Mouse (Mus musculus): ENCODE data around the gene E130308A19Rik.

E130308A19Rik gene

DNA sequence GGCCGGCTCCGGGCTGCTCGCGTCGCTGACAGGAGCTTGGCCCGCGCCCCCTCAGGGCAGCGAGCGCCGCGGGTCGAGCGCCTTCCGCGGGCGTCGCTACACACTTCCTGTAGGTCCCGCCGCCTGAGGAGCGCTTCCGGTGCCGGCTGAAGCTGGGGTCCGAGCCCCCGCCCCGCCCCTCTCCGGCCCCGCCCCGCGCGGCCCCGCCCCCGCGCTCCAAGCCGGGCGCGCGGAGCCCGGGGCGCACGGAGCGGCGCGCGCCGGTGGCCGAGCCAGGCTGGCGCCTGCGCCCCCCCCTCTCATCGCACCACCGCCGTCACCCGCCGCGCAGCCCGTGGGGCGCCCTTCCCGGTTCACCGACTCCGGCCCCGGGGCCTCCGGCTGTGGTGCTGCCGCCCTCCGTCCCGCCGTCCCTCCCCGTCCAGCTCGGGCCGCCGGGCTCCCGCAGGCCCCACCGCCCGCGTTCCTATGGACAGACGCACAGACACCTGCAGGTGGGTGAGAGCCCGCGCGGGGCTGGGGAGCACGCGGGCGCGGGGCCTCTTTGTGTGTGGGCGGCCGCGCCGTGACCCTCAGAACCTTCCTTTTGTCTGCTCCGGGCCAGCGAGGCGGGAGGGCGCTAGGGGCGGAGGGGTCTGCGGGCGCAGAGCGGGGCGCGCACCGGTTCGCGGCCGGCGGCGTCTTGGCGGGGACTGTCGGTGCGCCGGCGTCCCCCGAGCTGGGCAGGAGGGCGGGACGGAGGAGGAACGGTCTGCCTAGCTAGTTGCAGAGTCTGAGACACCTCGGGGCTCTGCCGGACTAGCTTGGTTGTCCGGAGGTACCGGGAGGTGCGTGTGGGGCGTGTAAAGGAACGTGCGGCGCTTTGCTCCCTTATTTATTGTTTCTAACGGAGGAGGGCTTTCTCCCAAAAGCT lies at the start of gene E130308A19Rik:
Gene E130308A19Rik (plus strand): TSS at position 214 of the 913 bp plus-strand sequence.
- DNase-seq (ENCODE audit: low spot score in 2 of 2) = peak; percentile 67 to 70

DNA sequence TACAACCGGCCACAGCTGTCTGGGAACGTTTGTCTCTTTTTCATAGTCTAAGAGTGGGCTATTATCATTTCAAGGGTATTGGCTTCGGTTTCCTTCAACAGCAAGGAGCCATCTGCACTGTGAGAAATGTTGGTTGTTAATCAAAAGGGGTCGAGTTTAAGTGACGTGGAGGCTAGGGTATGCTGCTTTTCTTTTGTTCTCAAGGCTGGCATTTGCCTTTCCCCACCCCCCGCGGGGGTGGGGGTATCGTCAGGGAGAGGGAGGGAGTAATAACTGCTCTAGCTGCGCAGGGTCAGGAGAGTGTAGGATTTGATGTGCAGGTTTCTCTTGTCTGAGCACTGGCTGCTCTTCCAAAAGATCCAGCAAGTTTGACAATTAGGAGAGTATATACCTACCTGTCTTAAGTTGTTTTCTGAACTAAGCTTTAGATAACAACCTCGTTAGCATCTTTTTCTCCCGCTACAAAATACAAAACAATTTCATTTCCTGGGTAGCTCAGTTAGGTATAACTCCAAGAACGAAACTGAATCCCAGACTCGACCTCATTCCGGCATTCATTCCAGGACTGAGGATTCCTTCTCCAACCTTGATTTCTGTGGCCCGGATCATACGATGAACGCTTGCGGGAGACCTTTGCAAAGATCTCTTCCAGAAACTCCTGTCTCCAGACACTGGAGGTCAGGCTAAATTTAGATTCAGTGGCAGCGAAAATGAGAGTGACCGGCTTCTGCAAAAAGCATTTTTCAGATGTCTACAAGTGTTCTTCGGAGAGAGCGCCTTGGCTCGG lies 45.3 kb upstream of the E130308A19Rik start:
- DNase-seq (ENCODE audit: low spot score in 2 of 2) = no peak

DNA sequence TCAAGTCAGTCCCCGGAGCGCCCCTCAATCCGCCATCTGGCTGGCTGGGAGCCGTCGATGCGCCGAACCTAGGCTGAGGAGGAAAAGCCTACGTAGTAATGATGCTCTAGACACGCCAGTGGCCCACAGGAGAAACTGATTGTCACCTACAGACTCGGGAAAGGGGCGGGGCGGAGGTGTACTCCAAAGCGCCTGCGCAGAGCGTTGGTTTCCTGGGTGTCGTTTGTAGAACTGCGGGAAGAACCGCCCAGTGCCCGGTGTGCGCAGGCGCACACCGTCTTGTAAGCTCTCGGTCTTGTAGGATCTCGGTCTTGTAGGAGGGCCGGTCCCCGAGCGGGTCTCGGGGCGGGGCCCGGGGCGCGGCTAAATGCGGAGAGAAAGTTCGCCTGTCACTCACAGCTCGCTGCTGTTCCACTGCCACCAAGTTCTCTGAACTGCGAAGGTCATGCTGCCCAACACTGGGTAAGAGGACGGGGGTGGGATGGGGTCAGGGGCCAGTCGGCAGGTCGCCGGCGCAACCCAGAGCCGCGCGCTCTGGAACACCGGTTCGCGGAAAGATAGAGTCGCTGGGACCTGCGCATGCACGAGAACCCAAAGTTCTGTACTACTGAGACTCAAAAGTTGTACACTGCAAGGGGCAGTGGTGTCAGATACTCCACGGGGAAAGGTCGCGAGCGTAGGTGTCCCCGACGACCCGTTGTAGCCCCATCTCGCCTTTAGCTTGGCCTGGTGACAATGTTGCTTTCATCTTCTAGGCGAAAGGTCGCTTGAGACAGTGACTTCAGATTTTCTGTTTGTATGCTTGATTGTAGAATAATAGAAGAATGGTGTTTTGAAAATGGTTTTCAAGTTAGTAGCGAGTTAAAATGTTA lies 44.5 kb upstream of the E130308A19Rik start, which contains the start of gene Hsdl2:
Gene Hsdl2 (plus strand): TSS at position 250 of the 872 bp plus-strand sequence.
- DNase-seq (ENCODE audit: low spot score in 2 of 2) = peak; percentile 99

DNA sequence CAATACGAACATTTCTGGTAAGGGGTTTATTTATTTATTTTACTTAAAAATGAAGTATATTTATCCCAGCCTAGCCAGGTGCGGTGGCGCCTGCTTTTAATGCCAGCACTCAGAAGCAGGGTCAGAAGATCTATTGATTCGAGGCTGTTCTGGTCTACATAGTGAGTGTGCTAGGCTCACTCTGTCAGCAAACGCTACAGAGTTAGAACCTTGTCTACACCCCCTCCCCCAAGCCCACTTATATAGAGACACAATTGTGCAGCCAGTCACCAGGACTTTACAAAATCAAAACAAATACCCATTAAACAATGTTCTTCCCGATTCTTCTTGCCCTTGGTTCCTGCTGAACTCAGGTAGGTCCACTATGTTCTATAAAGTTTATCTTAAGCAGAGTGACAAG lies 43.8 kb upstream of the E130308A19Rik start:
- no peak for DNase-seq (ENCODE audit: low spot score in 2 of 2)

DNA sequence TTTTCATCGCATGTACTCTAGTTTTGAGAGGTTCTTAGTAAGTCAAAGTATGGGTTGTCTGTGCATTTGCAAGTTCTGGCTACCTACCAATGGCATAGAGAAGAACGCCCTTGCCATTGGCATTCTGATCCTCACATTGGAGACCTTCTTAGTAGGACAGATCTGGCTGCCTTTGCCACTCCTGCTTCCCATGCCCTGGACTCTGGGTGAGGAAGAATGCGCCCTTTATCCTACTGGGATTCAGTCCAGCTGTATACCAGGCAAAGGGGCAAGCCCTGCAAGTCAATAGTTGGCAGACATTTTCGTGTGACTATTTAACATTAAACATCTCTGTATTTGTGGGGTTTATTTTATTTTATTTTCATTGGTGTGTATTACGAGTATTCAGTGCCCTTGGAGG lies 40.9 kb upstream of the E130308A19Rik start:
- no peak for DNase-seq (ENCODE audit: low spot score in 2 of 2)

DNA sequence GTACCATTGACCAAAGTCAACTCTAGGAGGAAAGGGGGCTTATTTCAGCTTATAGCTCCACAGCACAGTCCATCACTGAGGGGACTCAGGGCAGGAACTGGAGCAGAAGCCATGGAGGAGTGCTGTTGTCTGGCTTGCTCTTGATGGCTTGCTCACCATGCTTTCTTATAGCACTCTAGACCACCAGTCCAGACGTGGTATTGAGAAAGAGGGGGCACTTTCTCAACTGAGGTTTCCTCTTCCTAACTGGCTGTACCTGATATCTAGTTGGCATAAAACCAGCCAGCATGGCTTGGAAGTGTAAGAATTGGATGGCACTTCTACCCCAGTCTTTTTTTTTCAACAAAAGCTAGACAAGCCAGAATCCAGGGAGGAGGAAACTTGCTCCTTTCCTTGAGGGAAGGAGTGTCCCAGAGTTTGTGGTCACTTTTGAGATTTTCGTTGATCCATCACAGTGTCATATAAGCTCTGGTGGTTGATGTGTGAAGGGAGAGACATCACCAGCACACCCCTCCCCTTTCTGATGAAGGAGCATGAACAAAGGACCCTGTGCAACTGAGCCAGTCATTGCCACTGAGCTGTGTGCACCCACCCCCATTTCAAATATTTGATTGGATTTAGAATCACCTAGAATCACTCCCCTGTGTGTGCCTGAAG lies 38.7 kb upstream of the E130308A19Rik start:
- no peak for DNase-seq (ENCODE audit: low spot score in 2 of 2)

DNA sequence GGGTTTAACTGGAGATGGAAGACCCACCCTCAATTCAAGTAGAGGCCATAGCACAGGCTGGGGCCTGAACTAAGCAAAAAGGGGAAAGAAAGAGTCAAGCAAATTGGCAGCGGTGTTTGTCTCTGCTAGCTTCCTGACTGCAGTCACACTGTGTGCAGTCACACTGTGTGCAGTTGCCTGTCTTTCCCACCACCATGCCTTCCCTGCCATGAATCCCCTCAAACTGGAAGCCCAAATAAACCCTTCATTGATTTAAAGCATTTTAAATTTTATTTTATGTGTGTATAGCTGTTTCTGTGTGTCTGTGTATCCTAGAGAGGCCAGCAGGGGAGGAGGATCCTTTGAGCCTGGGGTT lies 38.2 kb upstream of the E130308A19Rik start:
- no peak for DNase-seq (ENCODE audit: low spot score in 2 of 2)

DNA sequence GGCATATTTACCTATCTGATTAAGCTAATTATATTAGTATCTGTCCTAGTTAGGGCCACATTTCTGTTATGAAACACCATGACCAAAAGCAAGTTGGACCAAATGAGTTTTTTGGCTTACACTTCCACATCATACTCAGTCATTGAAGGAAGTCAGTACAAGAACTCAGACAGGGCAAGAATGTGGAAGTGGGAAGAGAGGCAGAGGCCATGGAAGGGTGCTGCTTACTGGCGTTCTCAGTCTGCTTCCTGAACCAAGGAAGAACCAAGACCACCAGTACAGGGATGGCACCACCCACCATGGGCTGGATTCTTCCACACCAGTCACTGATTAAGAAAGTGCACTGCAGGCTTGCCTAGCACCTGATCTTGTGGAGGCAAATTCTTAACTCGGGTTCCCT lies 31.4 kb upstream of the E130308A19Rik start:
- no peak for DNase-seq (ENCODE audit: low spot score in 2 of 2)

DNA sequence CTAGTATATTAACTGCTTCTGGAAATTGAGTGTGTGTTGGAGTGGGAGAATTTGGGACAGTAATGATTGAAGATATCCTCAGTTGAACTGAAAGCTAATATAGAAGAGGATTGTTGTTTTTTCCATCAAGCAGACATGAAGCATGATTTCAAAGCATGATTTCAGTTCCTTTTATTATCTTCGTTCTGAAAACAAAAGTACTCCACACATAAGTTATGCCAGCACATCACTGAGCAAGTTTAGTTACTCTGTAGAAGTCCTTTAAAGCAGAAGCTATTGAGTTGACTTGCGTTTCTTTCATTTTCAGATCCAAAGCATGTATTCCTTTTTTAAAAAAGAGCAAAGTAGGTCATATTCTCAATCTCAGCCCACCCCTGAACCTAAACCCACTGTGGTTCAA lies 29.5 kb upstream of the E130308A19Rik start:
- no peak for DNase-seq (ENCODE audit: low spot score in 2 of 2)

DNA sequence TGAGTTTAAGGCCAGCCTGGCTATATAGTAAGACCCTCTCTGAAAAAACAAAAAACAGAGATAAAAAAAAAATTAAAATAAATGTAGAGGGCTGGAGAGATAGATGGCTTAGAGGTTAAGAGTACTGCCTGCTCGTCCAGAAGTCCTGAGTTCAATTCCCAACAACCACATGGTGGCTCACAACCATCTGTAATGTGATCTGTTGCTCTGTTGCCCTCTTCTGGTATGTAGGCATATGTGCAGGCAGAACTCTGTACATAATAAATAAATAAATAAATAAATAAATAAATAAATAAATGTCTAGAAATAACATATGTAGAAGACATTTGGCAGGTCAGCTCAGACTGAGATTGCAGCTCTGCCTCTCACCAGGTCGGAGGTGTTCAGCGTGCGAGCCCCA lies 23.3 kb upstream of the E130308A19Rik start:
- no peak for DNase-seq (ENCODE audit: low spot score in 2 of 2)

DNA sequence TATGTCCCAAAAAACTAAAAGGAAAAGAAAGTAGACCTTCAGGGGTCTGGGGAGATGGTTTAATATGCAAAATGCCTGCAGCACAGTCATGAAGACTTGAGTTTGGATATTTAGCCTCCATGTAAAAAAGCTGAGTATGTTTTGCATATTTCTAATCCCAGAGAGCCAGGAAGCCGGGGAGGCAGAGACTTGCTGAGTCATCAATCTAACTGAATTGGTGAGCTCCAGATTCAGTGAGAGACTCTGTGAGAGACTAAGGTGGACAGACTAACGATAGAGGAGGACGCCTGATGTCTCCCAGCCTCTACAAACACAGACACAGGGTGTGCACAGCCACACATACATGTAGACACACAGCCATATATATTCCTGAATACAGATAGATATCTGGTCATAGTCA lies 21.1 kb upstream of the E130308A19Rik start:
- no peak for DNase-seq (ENCODE audit: low spot score in 2 of 2)

DNA sequence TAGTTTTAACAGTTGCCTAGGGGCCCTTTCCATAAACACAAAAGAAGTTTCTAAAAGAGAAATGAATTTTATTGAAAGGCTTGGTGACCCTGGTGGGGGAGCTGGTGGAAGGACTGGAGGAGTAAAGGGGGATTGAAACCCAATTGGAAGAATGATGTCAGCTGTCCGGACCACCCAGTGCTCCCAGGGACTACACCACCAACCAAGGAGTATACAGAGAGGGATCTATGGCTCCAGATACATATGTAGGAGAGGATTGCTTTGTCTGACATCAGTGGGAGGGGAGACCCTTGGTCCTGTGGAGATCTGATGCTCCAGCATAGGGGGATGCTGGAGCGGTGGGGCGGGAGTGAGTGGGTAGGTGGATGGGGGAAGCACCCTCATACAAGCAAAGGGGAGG lies 20.5 kb upstream of the E130308A19Rik start:
- no peak for DNase-seq (ENCODE audit: low spot score in 2 of 2)

DNA sequence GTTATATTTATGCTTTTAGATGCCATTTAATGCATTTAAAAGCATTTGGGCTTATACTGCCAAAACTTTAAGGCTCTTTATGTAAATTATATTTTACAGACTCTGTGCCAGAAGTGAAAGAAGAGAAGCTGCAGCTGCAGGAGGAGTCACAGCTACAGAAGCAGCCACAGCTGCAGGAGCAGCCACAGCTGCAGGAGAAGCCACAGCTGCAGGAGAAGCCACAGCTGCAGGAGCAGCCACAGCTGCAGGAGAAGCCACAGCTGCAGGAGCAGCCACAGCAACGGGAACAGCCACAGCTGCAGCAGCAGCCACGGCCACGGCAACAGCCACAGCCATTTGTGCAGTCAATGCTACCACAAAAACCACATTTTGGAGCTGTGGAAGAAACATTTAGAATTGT lies 15.6 kb upstream of the E130308A19Rik start:
- DNase-seq (ENCODE audit: low spot score in 2 of 2) = no peak

DNA sequence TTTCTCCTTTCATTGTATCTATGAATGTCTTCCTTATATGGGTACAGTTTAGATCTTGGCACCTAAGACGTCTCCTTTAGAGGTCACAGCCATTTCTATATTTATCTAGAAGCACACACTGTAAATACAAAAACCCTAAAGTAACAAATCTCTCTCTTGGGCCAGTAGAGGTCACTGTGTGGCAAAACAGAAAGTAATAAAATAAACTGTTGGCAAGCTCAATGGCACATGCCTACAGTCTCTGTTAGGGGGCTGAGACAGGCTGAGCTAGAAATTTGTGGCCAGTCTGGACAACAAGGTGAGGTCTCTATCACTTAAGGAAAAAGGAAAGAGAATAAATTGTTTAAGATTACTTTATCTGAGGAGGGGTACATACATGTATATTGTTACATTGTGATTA lies 11.0 kb upstream of the E130308A19Rik start:
- no peak for DNase-seq (ENCODE audit: low spot score in 2 of 2)

DNA sequence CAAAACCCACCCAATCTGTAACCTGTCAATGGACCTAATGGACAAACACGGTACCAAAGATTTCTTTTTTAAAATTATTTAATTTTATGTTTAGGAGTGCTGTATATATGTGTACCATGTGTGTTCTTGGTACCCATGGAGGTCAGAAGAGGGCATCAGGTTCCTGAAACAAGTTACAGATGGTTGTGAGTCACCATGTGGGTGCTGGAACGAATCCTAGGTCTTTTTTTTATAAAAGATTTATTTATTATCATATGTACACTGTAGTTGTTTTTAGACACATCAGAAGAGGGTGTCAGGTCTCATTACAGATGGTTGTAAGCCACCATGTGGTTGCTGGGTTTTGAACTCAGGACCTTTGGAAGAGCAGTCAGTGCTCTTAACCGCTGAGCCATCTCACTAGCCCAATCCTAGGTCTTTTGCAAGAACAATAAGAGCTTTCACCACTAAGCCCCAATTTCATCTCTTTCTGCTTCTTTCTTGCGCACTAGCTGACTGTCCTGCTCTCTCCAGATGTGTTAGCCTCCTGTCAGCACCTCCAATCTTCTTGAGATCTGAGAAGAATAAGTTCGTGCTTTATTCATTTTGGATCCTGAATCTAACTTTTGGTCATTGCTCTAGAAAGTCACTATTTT lies 6.3 kb upstream of the E130308A19Rik start:
- no peak for DNase-seq (ENCODE audit: low spot score in 2 of 2)

DNA sequence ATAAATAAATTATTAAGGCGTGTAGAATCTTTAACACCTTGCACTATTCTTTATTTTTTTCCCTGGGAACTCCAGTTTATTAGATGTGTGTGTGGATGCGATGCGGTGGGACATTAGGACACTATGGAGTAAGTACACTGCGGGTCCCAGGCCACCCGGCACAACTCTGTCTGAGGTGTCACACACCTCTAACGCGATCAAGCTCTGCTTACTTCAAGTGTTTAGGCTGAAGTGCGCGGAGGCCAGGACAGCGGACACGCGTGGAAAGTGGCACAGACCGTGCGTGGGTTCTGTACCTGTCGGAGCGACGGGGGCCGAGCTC lies 374 bp upstream of the E130308A19Rik start:
- no peak for DNase-seq (ENCODE audit: low spot score in 2 of 2)

DNA sequence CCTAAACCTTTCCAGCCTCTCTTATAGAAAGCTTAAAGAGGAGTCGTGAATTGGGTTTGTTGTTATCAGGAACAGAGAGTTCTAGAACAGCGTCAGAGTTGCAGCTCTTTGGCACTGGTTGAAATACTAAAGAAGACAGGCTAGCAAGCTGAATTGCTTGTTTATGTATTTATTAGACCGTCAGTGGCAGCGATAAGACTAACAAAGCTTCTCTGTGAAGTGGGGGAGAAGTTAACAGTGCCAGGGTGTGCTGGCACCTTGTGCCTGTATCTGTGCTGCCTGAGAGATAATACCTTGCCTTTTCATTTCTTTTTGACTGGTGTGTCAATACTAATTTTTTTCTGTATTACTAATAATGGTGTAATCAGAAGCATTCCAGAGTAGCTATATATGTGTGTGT lies 2.2 kb downstream of the E130308A19Rik start:
- DNase-seq (ENCODE audit: low spot score in 2 of 2) = no peak

DNA sequence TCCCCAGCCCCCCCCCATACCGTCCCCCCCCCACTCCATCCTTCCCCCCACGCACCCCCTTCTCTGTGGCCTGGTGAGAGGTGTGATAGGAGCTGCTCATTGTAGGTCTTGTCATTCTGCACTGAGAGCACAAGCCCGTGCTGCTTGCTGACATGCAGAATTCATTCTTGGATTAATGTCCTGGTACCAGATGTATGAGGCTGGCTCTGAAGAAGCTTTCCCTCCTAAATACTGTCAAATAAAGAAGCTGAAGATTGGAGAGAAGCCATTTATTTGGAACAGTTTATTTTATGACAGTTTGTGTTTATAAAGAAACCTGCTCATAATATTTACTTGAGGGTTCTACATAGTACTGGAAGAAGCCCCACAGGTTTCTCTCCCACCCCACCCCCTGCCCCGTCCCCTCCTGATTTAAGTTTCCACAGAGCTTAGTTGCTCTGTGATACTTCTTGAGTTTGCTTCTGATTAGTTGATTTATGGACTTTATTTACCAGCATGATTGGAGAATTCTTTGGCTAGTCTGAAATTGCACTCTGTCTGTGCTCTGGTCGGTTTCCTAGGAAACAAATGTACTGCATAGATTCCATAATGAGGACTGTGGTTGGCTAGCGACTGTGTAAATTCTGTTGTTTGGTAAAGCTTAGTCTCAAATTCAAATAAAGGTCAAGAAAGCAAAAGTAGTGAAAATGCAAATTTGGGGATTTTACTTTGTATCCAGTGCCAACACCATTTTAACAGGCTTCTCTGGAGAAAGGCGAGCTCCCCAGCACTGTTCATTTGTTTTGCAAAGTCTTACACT lies 3.3 kb downstream of the E130308A19Rik start:
- DNase-seq (ENCODE audit: low spot score in 2 of 2) = no peak

DNA sequence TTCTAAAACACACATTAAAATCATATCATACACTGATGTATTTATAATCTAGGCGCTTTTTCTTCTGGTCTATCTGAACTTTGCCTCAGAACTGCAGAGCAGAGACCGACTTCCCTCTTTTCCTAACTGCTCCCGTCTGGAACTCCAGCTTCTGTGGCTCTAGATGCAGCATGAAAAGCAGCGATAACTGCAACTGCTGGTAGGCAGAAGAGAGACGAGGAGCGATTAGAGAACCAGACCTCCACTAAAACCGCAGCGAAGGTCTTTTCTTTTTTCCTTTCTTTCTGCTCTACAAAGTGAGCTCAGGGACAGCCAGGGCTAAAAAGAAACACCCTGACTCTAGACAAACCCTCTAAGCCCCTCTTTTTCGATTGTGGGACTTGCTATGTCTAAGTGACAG lies 4.1 kb downstream of the E130308A19Rik start:
- DNase-seq (ENCODE audit: low spot score in 2 of 2) = no peak

DNA sequence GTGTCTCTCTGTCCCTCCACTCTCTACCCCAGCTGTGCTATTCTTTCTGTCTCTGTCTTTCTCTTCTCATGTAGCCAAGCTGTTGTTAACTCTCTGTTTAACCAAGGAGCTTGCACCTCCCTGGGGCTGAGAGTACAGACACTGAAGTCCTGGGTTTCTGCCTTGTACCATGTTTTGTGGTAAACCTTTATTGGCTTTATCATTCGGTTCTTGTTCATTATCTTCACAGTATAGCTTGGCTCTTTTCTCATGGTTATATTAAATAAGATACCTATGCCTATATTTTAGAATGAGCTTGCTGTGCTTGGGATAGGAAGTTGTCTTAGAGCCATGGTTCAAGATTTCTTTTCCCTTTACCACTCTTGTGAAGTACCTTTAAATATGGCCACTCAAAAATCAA lies 8.5 kb downstream of the E130308A19Rik start:
- no peak for DNase-seq (ENCODE audit: low spot score in 2 of 2)

Measured in spleen, postnatal 14 days (tissue).